Mouse (Mus musculus): ENCODE results near the gene Cdc5l. TPM values are rescaled to one million over a fixed set of nuclear protein-coding genes. Genes with fewer than 3 reads are reported as not detected.

Cdc5l gene
- polyA plus RNA-seq, 1 experiment from 2014 or later = 68.9 TPM

Other genes with a start within 250 kb of the Cdc5l start
- 0.39 and 0.55 TPM in 2 replicates for gene Spats1, start 41.7 kb upstream of the Cdc5l start, polyA plus RNA-seq (2016; fragmentation: Nextera tagmentation; extraction: Ambion mirVana)
- gene Aars2, start 73.1 kb upstream of the Cdc5l start, polyA plus RNA-seq (2016; fragmentation: Nextera tagmentation; extraction: Ambion mirVana) = 33.7 and 36.0 TPM in 2 replicates
- 1.1 TPM in 2 replicates for gene Tcte1, start 89.7 kb upstream of the Cdc5l start, polyA plus RNA-seq (2016; fragmentation: Nextera tagmentation; extraction: Ambion mirVana)
- 5.8 and 8.3 TPM in 2 replicates for gene Tmem151b, start 115.9 kb upstream of the Cdc5l start, polyA plus RNA-seq (2016; fragmentation: Nextera tagmentation; extraction: Ambion mirVana)
- 6.6 and 7.1 TPM in 2 replicates for gene Nfkbie, start 122.0 kb upstream of the Cdc5l start, polyA plus RNA-seq (2016; fragmentation: Nextera tagmentation; extraction: Ambion mirVana)
- 95.8 and 101 TPM in 2 replicates for gene Slc35b2, start 130.1 kb upstream of the Cdc5l start, polyA plus RNA-seq (2016; fragmentation: Nextera tagmentation; extraction: Ambion mirVana)
- gene Hsp90ab1, start 139.5 kb upstream of the Cdc5l start, polyA plus RNA-seq (2016; fragmentation: Nextera tagmentation; extraction: Ambion mirVana) = 2,187 and 2,215 TPM in 2 replicates
- gene Slc29a1, start 165.9 kb upstream of the Cdc5l start, polyA plus RNA-seq (2016; fragmentation: Nextera tagmentation; extraction: Ambion mirVana) = 53.4 and 58.1 TPM in 2 replicates
- 0.39 TPM in 2 replicates for gene Mymx, start 168.4 kb upstream of the Cdc5l start, polyA plus RNA-seq (2016; fragmentation: Nextera tagmentation; extraction: Ambion mirVana)
- gene Capn11, start 225.6 kb upstream of the Cdc5l start, polyA plus RNA-seq (2016; fragmentation: Nextera tagmentation; extraction: Ambion mirVana) = 0.81 and 0.84 TPM in 2 replicates

All from embryonic facial prominence, embryonic 10.5 days (tissue).